Mouse (Mus musculus) liver, adult 2 months (tissue): ENCODE measurements around the gene Rad54l.

Source experiments
- CTCF ChIP-seq: fragments of 200-500 bp; IDR thresholded peaks from 2 replicates; pipeline ENCODE4 v1.5.1; 2011; ENCODE audit warnings: low read depth, low read length, control low read depth
- POLR2A ChIP-seq: fragments of 200-500 bp; IDR thresholded peaks from 2 replicates; pipeline ENCODE4 v1.6.1; 2011; ENCODE audit warnings: low read length, control low read depth; ENCODE audit not compliant: insufficient read depth; ENCODE audit errors: extremely low read depth

DNA sequence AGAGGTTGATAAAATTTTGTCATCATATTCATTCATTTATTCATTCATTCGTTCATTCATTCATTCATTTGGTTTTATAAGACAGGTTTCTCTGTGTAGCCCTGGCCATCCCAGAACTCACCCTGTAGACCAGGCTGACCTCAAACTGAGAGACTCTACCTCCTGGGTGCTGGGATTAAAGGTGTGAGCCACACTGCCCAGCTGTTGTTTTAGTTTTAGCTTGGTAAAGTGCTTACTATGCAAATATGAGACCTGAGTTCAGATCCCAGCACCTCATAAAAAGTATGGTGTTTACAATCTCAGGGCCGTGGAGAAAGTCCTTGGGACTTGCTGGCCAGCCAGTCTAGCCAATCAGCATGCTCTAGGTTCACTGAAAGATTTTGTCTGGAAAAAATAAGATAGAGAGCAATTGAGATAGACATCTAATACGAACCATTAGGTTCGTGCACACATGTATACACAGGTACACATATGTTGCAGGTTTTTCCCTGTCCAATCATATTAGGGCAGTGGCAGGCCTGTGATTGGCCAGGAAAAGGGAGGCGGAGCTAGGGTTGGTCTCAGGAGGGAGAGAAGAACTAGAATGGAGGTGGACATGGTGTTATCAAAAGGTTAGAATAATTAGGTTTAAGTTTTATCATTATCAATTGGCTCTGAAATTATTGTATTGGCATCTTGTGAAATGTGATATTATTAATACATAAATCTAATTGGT, 64.3 kb downstream of the Rad54l start:
- TF ChIP-seq POLR2A (no peak), CTCF (no peak)
